Mouse (Mus musculus) intestine, embryonic 16.5 days (tissue): Measurements from ENCODE around the gene Plxnb1. TPM values are rescaled to one million over a fixed set of nuclear protein-coding genes. Genes with fewer than 3 reads are reported as not detected.
A peak's percentile ranks its signal among the peaks of the same experiment; 100 is the strongest.

Experiments used
- ATAC-seq: fragments of 200-750 bp; cut with Nextera tagmentation; 2 replicates; pipeline ENCODE4 v1.8.0; 2017; ENCODE audit warnings: moderate TSS enrichment, moderate library complexity
- H3K27ac ChIP-seq: fragments of 300-500 bp; sonication (generic); 2 replicates; pipeline ENCODE4 v1.5.1; 2014; ENCODE audit warnings: mild to moderate bottlenecking, low read length
- H3K27me3 ChIP-seq: fragments of 300-500 bp; sonication (generic); replicated peaks from 2 replicates; pipeline ENCODE4 v1.6.1; 2014; ENCODE audit warnings: low read length, control low read depth, mixed read lengths; ENCODE audit not compliant: control insufficient read depth, insufficient read depth
- H3K36me3 ChIP-seq: fragments of 300-500 bp; sonication (generic); 2 replicates; pipeline ENCODE4 v1.6.1; 2014; ENCODE audit warnings: low read length, control low read depth; ENCODE audit not compliant: control insufficient read depth, insufficient read depth
- H3K4me1 ChIP-seq: fragments of 300-500 bp; sonication (generic); 2 replicates; pipeline ENCODE4 v1.6.1; 2014; ENCODE audit warnings: low read length, control low read depth, mixed read lengths; ENCODE audit not compliant: control insufficient read depth, insufficient read depth
- H3K4me2 ChIP-seq: fragments of 300-500 bp; sonication (generic); 2 replicates; pipeline ENCODE4 v1.6.1; 2014; ENCODE audit warnings: low read depth, low read length, control low read depth
- H3K4me3 ChIP-seq: fragments of 300-500 bp; sonication (generic); 2 replicates; pipeline ENCODE4 v1.5.1; 2014; ENCODE audit warnings: mild to moderate bottlenecking, low read length
- H3K9ac ChIP-seq: fragments of 300-500 bp; sonication (generic); 2 replicates; pipeline ENCODE4 v1.6.1; 2014; ENCODE audit warnings: low read depth, low read length
- H3K9me3 ChIP-seq: fragments of 300-500 bp; sonication (generic); 2 replicates; pipeline ENCODE4 v1.6.1; 2016; ENCODE audit warnings: low read length, control low read depth; ENCODE audit not compliant: control insufficient read depth
- WGBS: fragments of 180-500 bp; shearing (Covaris S2); extraction: QIAGEN DNeasy Blood & Tissue Kit; methylation state at CpG from one replicate; pipeline ENCODE4 v1.1.7; 2014; 5-methylcytosine and 5-hydroxymethylcytosine counted together
- polyA plus RNA-seq: library from polyadenylated mRNA; unstranded; fragments of >200 nt; fragmentation: Nextera tagmentation; extraction: Ambion mirVana; gene quantifications from 2 replicates; pipeline ENCODE4 v1.2.1, GENCODE M21; 2015

The Plxnb1 gene
- polyA plus RNA-seq, 1 experiment from 2014 or later = 4.7 TPM

DNA sequence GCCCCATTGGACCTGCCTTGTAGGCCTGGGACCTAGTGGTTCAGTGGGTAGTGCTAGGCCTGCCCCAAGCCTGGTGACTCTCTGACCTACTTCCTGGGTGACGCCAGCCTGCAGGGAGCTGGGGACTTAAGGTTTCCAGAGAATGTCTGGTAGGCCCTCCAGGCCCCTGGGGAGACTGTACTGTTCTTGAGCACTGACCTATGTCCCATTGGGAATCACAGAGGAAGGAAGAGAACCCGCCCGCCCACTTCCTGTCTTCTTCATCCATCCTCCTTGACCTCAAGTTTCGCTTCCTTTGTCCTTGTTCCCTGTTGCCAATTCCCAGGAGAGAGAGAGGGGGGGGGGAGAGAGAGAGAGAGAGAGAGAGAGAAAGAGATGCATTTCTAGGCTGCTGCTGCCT lies 22.9 kb downstream of the Plxnb1 start:
- Histone ChIP-seq H3K27me3 (no peaks in the 10 kb centered on the region), H3K27ac (no peak overlapping the region), H3K36me3 (peaks cover 5% of the 10 kb centered on the region; the same call in 1 of the 2 replicates), H3K4me2 (no peak overlapping the region), H3K9me3 (no peaks in the 10 kb centered on the region), H3K4me1 (no peaks in the 10 kb centered on the region), H3K9ac (no peak overlapping the region), H3K4me3 (no peak overlapping the region)
- ATAC-seq = no peak
- WGBS = 82% methylated on average over 4 of the region's 4 CpGs

DNA sequence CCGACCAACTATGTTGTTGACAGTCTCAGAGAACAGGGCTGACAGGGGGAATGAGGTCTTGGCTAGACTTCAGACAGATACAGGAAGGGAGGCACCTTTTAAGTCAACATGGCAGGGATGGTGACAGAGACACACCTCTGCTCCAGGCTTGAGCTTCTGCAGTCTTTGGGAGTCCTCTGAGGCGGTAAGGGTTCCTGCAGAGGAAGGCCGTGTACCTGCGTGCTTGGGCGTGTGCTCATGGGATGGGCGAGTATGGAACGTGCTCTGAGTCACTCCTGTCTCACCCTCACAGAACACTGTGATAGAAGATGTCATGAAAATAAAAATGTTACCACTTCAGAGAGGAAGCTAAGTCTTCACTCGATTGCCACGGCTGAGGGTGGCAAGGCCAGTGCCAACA lies 24.4 kb downstream of the Plxnb1 start:
- Histone ChIP-seq H3K4me3 (no peak overlapping the region), H3K9ac (no peak overlapping the region), H3K36me3 (peaks cover 5% of the 10 kb centered on the region; the same call in 1 of the 2 replicates), H3K9me3 (no peaks in the 10 kb centered on the region), H3K27me3 (no peaks in the 10 kb centered on the region), H3K27ac (no peak overlapping the region), H3K4me2 (no peak overlapping the region), H3K4me1 (no peaks in the 10 kb centered on the region)
- ATAC-seq = peak; percentile 54
- 78% methylated on average over 9 of the region's 9 CpGs for WGBS

DNA sequence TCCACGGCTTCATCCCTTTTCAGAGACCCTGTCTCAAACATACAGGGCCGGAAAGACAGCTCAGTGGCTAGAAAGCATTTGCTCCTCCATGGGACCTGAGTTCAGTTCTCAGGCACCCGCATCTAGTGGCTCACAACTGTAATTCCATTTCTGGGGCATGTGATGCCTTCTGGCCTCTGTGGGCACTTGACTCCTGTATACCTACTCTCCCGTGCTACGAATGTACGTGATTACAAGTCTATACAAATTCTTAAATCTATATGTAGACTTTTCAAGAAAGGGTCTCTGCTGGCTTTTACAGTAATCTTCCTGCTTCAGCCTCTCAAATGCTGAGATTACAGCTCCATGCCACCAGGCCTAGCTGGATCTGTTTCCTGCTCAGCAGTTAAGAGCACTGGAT lies 25.8 kb downstream of the Plxnb1 start:
- H3K27ac ChIP-seq = no peak overlapping the region
- no peaks in the 10 kb centered on the region for H3K9me3 ChIP-seq
- no peak overlapping the region for H3K4me3 ChIP-seq
- H3K4me1 ChIP-seq = no peaks in the 10 kb centered on the region
- H3K4me2 ChIP-seq = no peak overlapping the region
- WGBS = 90% methylated on average over 6 of the region's 6 CpGs
- ATAC-seq = no peak
- no peak overlapping the region for H3K9ac ChIP-seq
- H3K27me3 ChIP-seq = no peaks in the 10 kb centered on the region
- 0 out of 2 replicates have a peak, but pooled peaks cover 5% of the 10 kb centered on the region for H3K36me3 ChIP-seq

DNA sequence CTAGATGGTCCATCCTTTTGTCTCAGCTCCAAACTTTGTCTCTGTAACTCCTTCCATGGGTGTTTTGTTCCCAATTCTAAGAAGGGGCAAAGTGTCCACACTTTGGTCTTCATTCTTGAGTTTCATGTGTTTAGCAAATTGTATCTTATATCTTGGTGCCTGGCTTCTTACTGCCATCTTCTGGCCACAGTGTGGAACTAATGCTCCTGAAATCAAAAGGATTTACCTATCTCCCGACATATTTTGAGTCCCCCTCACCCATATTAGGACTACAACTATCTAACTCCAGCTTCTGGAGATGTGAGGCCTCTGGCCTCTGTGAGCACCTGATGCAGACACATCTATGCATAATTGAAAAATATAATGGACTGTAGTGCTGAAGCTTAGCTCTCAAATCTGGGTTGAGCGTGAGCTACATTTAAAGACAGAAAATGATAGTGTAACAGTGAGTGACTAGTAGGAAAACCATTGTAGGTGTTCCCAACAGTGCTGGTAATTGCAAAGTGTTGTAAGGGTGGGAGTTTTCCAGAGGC lies 27.4 kb downstream of the Plxnb1 start:
- Histone ChIP-seq H3K9ac (no peak overlapping the region), H3K4me3 (no peak overlapping the region), H3K4me2 (no peak overlapping the region), H3K27ac (no peak overlapping the region), H3K27me3 (no peaks in the 10 kb centered on the region), H3K36me3 (0 out of 2 replicates have a peak, but pooled peaks cover 5% of the 10 kb centered on the region), H3K9me3 (no peaks in the 10 kb centered on the region), H3K4me1 (no peaks in the 10 kb centered on the region)
- 48% methylated on average over 2 of the region's 2 CpGs for WGBS
- ATAC-seq = no peak

DNA sequence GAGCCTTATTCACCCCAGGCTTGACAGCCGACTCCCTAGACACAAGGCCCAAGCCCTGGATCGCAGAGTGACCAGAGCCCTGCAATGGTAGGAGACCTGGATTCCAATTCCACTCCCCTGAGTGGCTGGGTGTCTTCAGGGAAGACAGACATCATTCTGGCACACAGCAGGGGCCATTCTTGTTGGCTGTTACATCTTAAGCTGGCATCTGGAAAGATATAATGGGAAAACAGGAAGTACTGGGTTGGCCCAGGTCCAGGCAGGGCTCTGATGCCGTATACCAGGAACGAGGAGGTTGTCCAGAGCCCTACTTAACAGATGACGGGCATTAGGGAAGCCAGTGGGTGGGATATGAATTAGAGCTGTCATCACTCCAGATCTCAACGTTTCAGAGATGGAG lies 28.1 kb downstream of the Plxnb1 start:
- Histone ChIP-seq H3K9me3 (no peaks in the 10 kb centered on the region), H3K36me3 (no peaks in the 10 kb centered on the region), H3K4me1 (no peaks in the 10 kb centered on the region), H3K4me3 (no peak overlapping the region), H3K4me2 (no peak overlapping the region), H3K27ac (no peak overlapping the region), H3K27me3 (no peaks in the 10 kb centered on the region), H3K9ac (0 out of 2 replicates have a peak overlapping the region, but pooled peaks have one; percentile 26)
- WGBS = 41% methylated on average over 6 of the region's 6 CpGs
- ATAC-seq = no peak

DNA sequence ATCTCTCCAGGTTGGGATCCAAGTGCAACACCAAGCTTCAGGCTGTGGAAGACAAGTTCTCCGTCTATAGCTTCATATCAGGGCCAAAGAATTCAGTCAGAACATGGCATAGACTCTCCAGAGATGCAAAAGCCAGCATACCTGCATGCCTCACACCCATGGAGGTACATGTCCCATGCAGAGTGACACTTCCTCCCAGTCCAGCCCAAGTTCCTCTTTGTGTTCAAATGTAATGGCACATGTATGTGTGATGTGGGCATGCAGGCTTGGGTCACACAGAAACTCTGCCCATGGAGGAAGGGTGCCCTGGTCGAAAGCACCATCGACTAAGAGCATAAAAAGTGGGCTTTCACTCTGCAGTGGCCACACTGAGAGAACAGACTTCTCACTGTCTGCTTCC lies 29.0 kb downstream of the Plxnb1 start:
- H3K27ac ChIP-seq = no peak overlapping the region
- no peak overlapping the region for H3K4me3 ChIP-seq
- H3K9me3 ChIP-seq = no peaks in the 10 kb centered on the region
- H3K9ac ChIP-seq = no peak overlapping the region
- no peaks in the 10 kb centered on the region for H3K27me3 ChIP-seq
- H3K36me3 ChIP-seq = no peaks in the 10 kb centered on the region
- H3K4me1 ChIP-seq = no peaks in the 10 kb centered on the region
- H3K4me2 ChIP-seq = no peak overlapping the region
- no peak for ATAC-seq
- WGBS = 87% methylated on average over 3 of the region's 3 CpGs

DNA sequence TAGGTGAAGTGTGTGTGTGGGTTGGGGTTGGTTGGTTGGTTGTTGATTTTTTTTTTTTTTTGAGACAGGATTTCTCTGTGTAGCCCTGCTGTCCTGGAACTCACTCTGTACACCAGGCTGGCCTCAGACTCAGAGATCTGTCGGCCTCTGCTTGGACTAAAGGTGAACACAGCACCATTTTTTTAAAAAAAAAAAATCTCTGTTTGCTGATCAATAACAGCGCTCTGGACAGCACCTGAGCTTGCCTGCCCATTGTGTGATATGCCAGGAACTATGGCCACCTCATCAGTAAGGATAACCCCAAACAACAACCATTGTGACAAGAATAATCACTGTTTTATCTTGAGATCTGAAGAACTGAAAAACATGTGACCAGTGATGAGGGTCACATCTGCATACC lies 29.9 kb downstream of the Plxnb1 start:
- Histone ChIP-seq H3K27ac (no peak overlapping the region), H3K36me3 (no peaks in the 10 kb centered on the region), H3K27me3 (no peaks in the 10 kb centered on the region), H3K4me2 (no peak overlapping the region), H3K4me3 (no peak overlapping the region), H3K9ac (no peak overlapping the region), H3K9me3 (no peaks in the 10 kb centered on the region), H3K4me1 (no peaks in the 10 kb centered on the region)
- ATAC-seq = no peak
- WGBS = 67% methylated on average over 2 of the region's 2 CpGs

DNA sequence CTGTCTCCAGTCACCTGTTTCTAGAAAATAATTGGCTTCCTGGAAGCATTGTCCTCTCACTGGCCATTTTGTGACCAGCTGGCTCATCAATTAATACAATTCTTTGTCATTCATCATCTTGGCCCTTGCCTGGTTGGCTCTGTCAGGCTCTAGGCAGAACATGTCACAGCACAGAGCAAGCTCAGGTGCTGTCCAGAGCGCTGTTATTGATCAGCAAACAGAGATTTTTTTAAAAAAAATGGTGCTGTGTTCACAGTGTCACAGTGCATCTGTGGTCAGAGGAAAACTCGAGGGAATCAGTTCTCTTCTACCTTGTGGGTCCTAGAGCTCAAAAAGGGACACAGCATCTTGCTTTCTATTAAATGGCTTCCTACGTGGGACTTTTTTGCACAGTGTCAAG lies 30.3 kb downstream of the Plxnb1 start:
- Histone ChIP-seq H3K9me3 (no peaks in the 10 kb centered on the region), H3K36me3 (no peaks in the 10 kb centered on the region), H3K4me1 (no peaks in the 10 kb centered on the region), H3K9ac (no peak overlapping the region), H3K27ac (no peak overlapping the region), H3K4me2 (no peak overlapping the region), H3K4me3 (no peak overlapping the region), H3K27me3 (no peaks in the 10 kb centered on the region)
- ATAC-seq = no peak
- 61% methylated on average over 3 of the region's 3 CpGs for WGBS

DNA sequence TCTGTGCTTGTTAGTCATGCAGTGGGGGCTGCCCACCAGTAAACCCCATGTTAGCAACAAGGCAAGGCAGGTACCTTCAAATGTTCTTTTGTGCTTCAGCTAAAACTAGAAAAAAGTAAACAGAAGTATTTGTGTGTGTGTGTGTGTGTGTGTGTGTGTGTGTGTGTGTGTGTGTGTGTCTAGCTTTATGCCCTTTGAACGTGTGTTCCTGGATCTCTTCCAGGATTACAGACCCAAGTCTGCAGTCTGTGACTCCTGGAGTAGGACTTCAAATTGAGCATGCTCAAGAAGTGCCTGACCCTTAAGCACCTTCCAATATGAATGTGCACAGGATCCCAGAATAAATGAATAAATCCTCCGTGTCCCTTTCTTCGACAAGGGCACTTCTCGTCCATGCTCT lies 31.9 kb downstream of the Plxnb1 start:
- no peak overlapping the region for H3K4me3 ChIP-seq
- H3K9ac ChIP-seq = no peak overlapping the region
- ATAC-seq = no peak

DNA sequence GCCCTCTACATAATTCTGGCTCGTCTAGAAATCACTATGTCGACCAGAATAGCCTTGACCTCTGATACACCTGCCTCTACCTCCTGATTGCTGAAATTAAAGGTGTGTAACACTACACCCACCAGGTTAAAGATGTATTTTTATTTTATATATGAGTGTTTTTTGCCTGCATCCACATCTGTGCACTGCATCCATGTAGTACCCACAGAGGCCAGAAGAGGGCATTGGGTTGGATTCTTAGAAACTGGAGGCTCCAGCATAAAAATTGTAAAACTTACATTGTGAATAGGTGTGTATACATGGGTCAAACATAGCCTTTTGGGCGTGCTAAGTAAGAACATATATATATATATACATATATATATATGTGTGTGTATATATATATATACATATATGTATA lies 33.0 kb downstream of the Plxnb1 start:
- no peak for ATAC-seq
- no peak overlapping the region for H3K27ac ChIP-seq
- H3K4me1 ChIP-seq = no peaks in the 10 kb centered on the region
- no peak overlapping the region for H3K9ac ChIP-seq
- 46% methylated on average over 3 of the region's 3 CpGs for WGBS
- H3K4me2 ChIP-seq = no peak overlapping the region
- H3K27me3 ChIP-seq = no peaks in the 10 kb centered on the region
- no peaks in the 10 kb centered on the region for H3K9me3 ChIP-seq
- no peaks in the 10 kb centered on the region for H3K36me3 ChIP-seq
- no peak overlapping the region for H3K4me3 ChIP-seq

More for the DNA sequence above, 31.9 kb downstream of the Plxnb1 start:
- H3K36me3 ChIP-seq = no peaks in the 10 kb centered on the region
- no peaks in the 10 kb centered on the region for H3K9me3 ChIP-seq
- no peak overlapping the region for H3K27ac ChIP-seq
- H3K4me1 ChIP-seq = no peaks in the 10 kb centered on the region
- H3K27me3 ChIP-seq = no peaks in the 10 kb centered on the region
- 77% methylated on average over 4 of the region's 4 CpGs for WGBS
- no peak overlapping the region for H3K4me2 ChIP-seq
